Mouse (Mus musculus) spleen, embryonic (tissue): ENCODE measurements around the gene Cfap45.

Experiments used
- CTCF ChIA-PET: fragments of 350-600 bp; sonication (Branson Sonifier 250); formaldehyde crosslinking; loops from one replicate; lab custom pipeline; 2022; lab: Charles Lee

Cfap45 gene

DNA sequence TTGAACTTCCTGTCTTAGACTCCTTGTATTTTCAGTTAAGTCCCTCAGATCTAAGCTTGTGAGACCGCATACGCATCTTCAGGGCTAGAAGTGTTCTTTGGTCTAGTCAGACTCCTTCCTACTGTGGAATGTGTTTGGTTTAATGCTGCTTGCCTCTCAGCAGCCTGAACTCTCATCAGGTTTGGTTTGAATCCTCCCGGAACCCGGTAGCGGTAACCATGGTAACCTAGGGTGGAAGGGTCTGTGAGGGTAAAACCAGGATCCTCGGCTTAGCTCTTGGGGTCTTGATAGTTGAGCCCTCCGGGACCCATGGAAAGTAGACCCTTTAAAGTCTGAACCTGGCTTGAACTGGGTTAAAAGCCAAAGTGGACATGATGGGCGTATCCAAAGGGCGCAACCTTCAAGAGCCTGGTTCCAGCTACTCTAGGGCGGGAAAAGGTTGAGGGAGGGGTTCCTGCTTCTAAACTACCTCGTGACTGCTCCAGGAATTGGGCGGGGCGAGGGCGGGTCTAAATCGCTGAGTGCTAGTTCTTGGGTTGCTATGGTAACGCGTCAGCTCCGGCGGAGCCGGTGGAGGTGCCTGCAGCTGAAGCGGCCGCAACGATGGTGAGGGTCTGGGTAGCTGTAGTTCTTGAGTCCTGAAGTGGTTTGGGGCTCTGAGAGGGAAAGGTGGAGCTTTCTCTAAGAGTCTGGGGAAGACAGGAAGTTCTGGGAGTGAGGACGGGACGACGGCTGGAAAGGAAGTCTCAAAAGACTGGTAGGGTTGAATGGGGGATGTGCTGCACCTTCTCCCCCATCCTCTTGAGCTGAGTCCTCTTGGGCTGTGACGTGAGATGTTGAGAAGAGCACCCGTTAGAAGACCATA is at the start of gene Cfap45:
Gene Cfap45, plus strand, starts transcription at position 226 of the 865 bp plus-strand sequence.
- CTCF ChIA-PET, result interaction anchor here (0.6 kb wide), 1 partner anchor 47 kb away, joined by 4 read pairs; no protein-coding TSS in a partner anchor

DNA sequence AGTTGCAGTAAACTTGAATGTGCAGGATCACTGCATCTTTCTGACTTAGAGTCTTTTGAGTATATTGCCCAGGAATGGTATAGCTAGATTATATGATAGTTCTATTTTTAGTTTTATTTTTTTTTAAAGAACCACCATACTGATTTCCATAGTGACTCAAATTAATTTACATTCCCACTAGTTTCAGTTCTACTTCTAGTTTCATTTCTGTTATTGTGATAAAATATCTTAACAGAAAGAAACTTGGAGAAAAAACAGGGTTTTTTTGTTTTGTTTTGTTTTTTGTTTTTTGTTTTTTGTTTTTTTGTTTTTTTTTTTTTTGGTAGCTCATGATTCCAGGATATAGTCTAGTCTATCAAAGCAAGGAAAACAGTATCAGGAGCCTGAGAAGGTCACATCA is 47.7 kb upstream of the Cfap45 start:
- CTCF ChIA-PET, result no interaction called here

GRCm38 (mm10) chr1:172474196-172474595 is 46.4 kb upstream of the Cfap45 start:
- CTCF ChIA-PET, result interaction anchor here (0.6 to 1.1 kb wide), 2 partner anchors 39 to 46 kb away, joined by 4 to 9 read pairs; partner anchors contain the start of gene Cfap45

DNA sequence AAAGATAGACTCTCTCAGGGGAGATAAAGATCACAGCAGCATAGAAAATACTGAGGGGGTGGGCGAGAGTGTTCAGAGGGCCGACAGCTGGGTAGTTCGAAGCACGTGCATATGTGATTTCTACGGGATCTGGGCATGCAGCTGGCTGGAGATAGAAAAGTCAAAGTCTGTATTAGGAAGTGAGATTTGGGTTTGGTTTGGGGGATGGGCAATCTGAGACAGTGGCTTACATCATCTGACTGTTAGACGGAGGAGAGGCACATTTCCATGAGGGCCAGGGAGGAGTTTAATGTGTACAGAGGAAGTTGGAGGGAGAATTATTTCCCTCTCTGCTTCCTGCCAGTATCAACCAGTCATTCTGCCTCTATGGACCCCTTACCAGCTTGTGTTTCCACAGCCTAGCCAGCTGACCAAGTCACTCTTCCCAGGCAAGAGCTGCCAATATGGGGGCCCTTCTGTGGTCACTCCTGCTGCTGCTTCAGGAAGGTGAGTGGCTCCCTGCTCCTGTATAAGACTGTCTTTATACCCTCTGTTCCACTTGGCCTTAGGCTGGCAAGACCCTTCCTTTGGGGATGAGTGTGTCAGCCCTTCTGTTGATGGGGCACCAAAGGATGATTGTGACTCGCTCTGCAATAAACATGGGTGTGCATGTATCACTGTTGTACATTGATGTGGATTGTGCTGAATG is 45.4 kb upstream of the Cfap45 start, which contains the start of gene Slamf9:
Gene Slamf9, plus strand, starts transcription at position 305 of the 688 bp plus-strand sequence.
- CTCF ChIA-PET, result interaction anchor here (0.5 to 1.1 kb wide), 2 partner anchors 38 to 49 kb away, joined by 4 to 9 read pairs; no protein-coding TSS in a partner anchor

- CTCF ChIA-PET, result no interaction called here
These were observed 42.6 kb upstream of the Cfap45 start for GRCm38 (mm10) chr1:172478020-172478419.

DNA sequence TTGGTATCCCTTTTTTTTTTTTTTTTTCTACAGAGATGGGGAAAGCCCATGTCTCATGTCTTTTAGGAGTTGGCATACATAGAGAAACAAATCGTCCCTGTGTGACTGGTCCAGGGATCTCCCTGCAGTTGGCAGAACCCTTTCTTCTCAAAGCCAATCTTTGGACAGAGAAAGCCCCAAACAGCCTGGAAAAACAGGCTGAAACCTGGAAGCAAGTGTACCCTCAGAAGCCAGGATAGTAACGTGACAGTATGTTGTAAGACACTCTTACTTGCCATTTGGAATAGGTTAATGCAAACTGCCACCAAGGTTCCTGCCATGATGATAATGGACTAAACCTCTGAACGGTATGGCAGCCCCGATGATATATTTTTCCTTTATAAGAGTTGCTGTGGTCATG is 40.2 kb upstream of the Cfap45 start:
- CTCF ChIA-PET, result no interaction called here

GRCm38 (mm10) chr1:172481111-172481510 is 39.5 kb upstream of the Cfap45 start:
- CTCF ChIA-PET, result interaction anchor here (0.6 kb wide), 3 partner anchors 14 to 298 kb away, joined by 4 read pairs; no protein-coding TSS in a partner anchor

DNA sequence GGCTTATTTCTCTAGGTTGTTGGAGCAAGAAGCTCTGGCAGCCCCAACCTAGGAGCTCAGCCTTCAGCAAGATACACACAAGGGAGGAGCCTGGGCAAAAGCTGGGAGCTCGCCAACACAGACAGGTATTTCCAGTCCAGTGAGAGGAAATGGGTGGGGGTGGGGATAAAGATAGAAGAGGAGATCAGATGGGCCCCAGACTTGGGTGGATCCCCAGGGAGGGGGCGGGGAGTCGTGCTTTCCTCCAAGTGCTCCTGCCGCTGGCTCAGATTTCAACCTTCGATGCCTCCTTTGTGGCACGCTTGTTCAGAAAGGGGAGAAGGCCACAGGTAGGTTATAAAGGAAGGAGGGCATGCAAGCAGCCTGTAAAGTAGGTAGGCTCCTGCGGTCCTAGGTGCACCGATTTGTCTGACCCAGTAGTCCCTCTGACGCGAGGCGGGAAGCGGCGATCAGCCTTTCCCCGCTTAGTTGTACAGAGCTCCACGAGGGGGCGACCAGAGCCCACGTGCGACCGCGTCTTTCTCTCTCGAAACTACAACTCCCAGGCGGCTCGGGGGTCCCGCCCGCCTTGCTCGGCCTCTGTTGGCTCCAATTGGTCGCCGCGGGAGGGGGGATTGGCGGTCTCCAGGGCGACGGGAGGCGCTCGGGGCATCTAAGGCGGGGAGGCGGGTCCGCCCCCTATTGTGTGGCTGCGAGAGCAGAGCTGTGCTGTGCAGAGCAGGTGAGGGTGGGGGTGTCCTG is 38.9 kb upstream of the Cfap45 start, which contains the start of gene Igsf9:
Gene Igsf9, plus strand, starts transcription at position 249 of the 741 bp plus-strand sequence.
- CTCF ChIA-PET, result interaction anchor here (0.5 to 0.6 kb wide), 4 partner anchors 9 to 299 kb away, joined by 3 to 4 read pairs (median 4); no protein-coding TSS in a partner anchor

- CTCF ChIA-PET, result interaction anchor here (0.5 to 1.3 kb wide), 2 partner anchors 8 to 69 kb away, joined by 3 read pairs; no protein-coding TSS in a partner anchor
These were observed 37.9 kb upstream of the Cfap45 start for GRCm38 (mm10) chr1:172482518-172483360.

- CTCF ChIA-PET, result interaction anchor here (1.3 kb wide), 1 partner anchor 70 kb away, joined by 3 read pairs; no protein-coding TSS in a partner anchor
These were observed 37.3 kb upstream of the Cfap45 start for GRCm38 (mm10) chr1:172483361-172483660.

GRCm38 (mm10) chr1:172484236-172484635 is 36.4 kb upstream of the Cfap45 start:
- CTCF ChIA-PET, result no interaction called here

- CTCF ChIA-PET, result no interaction called here
These were observed 35.9 kb upstream of the Cfap45 start for GRCm38 (mm10) chr1:172484671-172485070.

DNA sequence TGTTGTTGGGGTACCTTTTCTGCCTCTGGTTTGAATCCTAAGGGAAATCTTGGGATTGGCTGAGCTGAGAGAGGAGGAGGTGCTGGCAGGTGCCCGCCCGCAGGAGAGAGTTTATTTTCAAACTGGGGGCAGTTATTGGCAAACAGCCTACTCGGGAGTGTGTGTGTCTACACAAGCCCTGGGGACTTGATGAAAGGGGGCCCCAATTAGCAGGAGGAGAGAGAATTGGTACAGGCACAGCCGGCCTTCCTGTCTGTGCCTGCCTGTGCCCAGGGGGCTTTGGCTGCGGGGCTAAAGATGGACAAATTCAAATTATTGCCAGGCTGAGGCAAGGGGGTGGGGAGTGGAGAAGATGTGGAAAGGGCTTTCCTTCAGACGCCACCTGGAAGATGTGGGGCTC is 34.8 kb upstream of the Cfap45 start:
- CTCF ChIA-PET, result no interaction called here

GRCm38 (mm10) chr1:172486236-172486635 is 34.4 kb upstream of the Cfap45 start:
- CTCF ChIA-PET, result no interaction called here

GRCm38 (mm10) chr1:172486651-172487050 is 34.0 kb upstream of the Cfap45 start:
- CTCF ChIA-PET, result no interaction called here

DNA sequence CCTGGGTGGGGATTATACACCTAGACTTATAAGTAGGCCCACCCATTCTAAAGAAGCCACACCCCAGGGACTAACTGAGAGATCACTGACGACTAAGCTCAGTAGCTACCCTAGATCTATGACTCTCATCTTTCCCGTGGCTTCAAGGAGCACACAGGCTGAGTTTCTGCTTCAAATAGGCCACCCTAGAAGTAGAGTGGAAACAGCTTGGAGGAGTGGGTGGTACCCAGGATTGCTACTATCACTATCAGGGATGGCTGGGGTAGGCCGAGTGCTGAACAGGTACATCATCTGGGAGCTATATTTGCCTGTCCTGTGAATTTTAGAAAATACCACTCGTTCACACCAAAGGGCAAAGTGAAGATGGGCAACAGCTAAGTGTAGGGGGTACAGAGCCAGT is 32.7 kb upstream of the Cfap45 start:
- CTCF ChIA-PET, result no interaction called here

- CTCF ChIA-PET, result no interaction called here
These were observed 31.8 kb upstream of the Cfap45 start for GRCm38 (mm10) chr1:172488831-172489230.

DNA sequence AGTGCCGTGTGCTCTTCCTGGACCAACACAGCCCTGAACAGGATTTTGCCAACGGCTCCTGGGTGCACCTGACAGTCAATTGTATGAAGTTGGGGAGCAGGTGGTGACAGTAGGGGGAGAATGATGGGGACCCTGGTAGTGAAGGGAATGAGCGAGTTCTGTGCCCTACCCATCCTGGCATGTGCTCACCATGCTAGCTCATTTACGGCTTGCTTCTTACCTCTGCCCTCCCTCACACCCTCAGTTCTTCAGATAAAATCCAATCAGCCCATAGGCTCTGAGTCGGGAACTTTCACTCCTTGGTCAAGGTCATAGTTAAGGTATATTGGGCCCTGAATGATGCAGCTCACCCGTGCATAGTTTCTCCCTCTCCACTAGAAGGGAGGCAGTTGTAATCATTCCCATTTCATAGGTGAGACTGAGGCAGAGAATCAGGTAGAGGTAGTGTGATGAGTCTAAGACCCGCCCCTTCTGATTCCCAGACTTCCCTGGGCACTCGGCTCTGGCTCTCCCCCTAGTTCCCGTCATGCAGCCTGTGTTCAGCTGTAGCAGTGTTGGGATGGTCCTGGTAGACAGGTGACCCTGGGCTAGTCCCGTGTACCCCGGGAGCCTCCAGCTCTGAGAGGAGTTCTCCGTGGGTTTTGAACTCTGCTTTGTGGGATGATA is 30.9 kb upstream of the Cfap45 start:
- CTCF ChIA-PET, result interaction anchor here (0.9 to 2.5 kb wide), 3 partner anchors 26 to 81 kb away, joined by 3 to 14 read pairs (median 4); no protein-coding TSS in a partner anchor

DNA sequence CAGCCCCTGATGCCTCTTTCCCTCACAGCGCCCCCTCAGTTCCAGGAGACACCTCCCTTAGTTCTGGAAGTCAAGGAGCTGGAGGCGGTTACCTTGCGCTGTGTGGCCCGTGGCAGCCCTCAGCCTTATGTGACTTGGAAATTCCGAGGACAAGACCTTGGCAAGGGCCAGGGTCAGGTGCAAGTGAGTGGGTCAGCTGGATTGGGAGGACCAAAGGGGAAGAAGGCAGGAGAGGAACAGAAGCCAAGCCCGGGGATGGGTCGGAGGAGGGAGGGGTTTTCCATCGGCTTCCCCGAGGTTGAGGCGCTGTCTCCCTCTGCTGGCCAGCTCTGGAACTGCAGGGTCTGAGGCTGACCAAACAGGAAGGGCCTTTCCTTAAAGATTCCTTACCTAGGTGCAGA is 30.3 kb upstream of the Cfap45 start:
- CTCF ChIA-PET, result interaction anchor here (0.7 to 2.5 kb wide), 4 partner anchors 8 to 81 kb away, joined by 3 to 14 read pairs (median 4); no protein-coding TSS in a partner anchor

GRCm38 (mm10) chr1:172492047-172492446 is 28.6 kb upstream of the Cfap45 start:
- CTCF ChIA-PET, result interaction anchor here (0.6 to 2.5 kb wide), 3 partner anchors 33 to 83 kb away, joined by 3 to 14 read pairs (median 4); no protein-coding TSS in a partner anchor
